Mouse (Mus musculus) left cerebral cortex, adult 2 months (tissue): Measurements from ENCODE around the gene Rbpjl. TPM values are rescaled to one million over a fixed set of nuclear protein-coding genes. Genes with fewer than 3 reads are reported as not detected.
A peak's percentile ranks its signal among the peaks of the same experiment; 100 is the strongest.

Experiments
- DNase-seq, 2 experiments: peaks; one replicate each; pipeline ENCODE4 v3.0.0; 2021 to 2022; ENCODE audit warnings: low spot score in 2 of 2, mixed read lengths in 1 of 2; ENCODE audit errors: extremely low spot score in 1 of 2
- H3K27ac ChIP-seq: fragments of 200-600 bp; 2 replicates; pipeline ENCODE4 v1.8.1; 2022
- H3K4me3 ChIP-seq: fragments of 200-600 bp; 2 replicates; pipeline ENCODE4 v1.8.1; 2022
- CTCF ChIP-seq: fragments of 200-600 bp; IDR thresholded peaks from 2 replicates; pipeline ENCODE4 v1.8.1; 2022; ENCODE audit warnings: antibody characterized with exemption, mild to moderate bottlenecking, moderate library complexity
- intact Hi-C: fragments of 180-260 bp; cut with DNase I; formaldehyde crosslinking; loops from one replicate; pipeline ENCODE4 v1.15.1; 2025
- long read RNA-seq, 2 experiments: library from polyadenylated mRNA; stranded (forward); transcript quantifications; one replicate each; pipeline ENCODE4 v2.0.0; 2021; ENCODE audit warnings: borderline mapping rate in 2 of 2
- total RNA-seq, 2 experiments: library from RNA; stranded (reverse); gene quantifications; 2 replicates each; pipeline ENCODE4 v1.2.3; 2021

Gene Rbpjl
- under 1 TPM; 0.20 to 0.23 TPM for total RNA-seq
- long read RNA-seq, experiment 1, result 0 reads
- long read RNA-seq, experiment 2, result 0 reads

DNA sequence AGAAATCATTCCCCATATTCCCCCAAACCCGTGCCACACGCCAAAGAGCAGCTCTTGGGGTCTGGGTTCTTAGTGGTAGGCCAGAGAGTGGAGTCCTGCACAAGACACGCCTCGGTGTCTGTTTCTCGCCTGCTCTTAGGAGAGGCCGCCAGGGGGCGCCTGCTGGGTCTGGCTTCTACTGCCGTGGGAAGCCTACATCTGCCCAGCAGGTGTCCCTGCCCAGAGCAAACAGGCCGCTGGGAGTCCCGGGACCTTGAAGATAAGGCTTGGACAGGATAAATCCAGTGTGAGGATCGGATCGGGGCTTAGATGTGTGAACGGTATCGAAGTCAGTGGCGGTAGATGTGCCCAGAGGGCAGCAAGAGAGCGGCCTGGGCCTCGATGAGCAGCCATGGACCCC is at the start of gene Rbpjl:
Gene Rbpjl (plus strand): TSS at position 236 of the 400 bp plus-strand sequence.
- H3K4me3 ChIP-seq, result no peak within 1 kb of the TSS
- peak; percentile 58 to 70 for DNase-seq
- H3K27ac ChIP-seq, result no peak within 1 kb of the TSS
- peak; percentile 94 for TF ChIP-seq CTCF
- intact Hi-C loops, result no loop called here

DNA sequence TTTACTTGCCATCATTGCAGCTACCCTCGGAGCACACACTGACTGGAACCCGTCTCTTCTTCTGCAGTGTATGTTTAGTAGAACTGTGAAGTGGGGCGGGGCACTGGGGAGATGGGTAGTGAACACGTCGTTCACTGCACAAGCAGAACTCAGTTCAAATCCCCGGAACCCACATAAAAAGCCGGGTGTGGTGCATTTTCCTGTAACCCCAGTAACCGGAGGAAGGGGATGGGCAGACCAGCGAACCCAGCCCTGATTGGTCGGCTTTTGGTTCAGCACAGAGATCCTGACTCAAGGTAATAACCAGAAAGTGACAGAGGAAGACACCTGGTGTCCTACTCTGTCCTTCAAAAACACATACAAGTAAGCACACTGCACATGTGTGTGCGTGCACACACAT is 49.6 kb upstream of the Rbpjl start:
- H3K4me3 ChIP-seq, result no peak overlapping the region
- H3K27ac ChIP-seq, result no peak overlapping the region
- TF ChIP-seq CTCF, result no peak
- DNase-seq, result no peak
- intact Hi-C loops, result no loop called here

DNA sequence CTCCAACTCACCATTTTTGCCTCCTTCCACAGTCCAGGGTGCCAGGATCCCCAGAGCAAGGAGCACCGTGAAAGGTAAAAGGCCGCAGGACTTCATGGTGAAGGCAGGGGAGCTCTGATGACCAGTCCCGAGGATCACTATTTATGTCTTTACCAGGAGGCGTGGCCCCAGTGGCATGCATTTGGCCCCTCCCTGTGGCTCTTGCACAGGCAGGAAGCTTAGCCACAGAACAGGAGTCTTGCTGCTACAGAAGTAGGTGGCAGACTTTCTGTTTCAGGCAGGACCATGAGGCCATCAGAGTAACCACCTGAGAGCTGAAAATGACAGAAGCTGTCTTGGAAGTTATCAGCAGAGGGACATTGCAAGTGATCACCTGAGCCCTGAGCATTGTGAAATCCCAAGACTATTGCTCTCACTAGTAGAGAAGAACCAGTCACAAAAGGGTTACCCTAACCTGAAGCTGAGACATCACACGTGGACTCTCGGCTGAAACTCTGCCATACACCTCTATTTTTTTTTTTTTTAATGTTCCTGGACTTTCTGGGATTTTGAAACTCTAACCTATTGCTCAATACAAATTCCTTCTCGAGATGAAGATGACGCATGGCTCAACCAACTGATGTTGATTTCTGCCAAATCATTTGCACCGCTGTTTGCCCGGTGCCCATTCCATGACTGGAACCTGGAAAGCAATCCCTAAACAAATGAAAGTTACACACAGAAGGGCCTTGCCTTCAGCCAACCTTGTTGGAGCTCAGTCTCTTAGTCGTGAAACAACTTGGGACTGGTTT is 46.6 kb upstream of the Rbpjl start:
- intact Hi-C loops, result no loop called here
- H3K4me3 ChIP-seq, result no peak overlapping the region
- no peak overlapping the region for H3K27ac ChIP-seq
- TF ChIP-seq CTCF, result no peak
- DNase-seq, result no peak

DNA sequence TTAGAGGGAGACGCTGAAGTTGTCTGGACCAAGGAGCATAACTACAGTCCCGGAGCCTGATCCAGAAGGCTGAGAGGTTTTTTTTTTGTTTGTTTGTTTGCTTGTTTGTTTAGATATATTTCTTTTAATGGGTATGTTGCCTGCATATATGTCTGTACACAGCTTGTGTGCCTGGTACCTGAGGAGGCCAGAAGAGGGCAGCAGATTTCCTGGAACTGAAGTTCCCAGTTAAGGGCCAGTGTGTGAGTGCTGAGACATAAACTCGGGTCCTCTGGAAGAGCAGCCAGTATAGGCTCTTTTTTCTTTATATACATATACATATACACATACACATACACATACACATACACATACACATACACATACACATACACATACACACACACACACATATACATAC is 44.6 kb upstream of the Rbpjl start:
- DNase-seq, result no peak
- Histone ChIP-seq H3K4me3 (no peak overlapping the region), H3K27ac (no peak overlapping the region)
- TF ChIP-seq CTCF, result peak; percentile 20
- intact Hi-C loops, result no loop called here

DNA sequence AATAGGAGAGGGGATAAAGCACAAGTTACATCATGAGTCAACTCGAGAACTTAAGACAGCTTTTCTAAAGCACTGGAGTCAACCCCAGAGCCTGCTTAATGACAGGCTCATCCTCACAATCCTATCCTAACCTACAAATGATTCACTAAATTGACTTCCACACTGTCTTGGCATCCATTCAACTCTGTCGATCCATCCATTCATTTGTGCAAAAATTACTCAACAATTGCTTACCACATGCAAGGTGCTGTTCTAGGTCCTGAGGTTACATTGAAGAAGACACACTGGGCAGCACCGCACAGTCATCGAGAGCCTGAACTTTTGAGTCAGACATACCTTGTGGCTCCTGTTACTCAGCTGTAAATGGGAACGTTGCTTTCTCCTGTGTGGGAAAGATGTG is 43.9 kb upstream of the Rbpjl start:
- H3K4me3 ChIP-seq, result no peak overlapping the region
- DNase-seq, result no peak
- intact Hi-C loops, result no loop called here
- TF ChIP-seq CTCF, result no peak
- H3K27ac ChIP-seq, result no peak overlapping the region

DNA sequence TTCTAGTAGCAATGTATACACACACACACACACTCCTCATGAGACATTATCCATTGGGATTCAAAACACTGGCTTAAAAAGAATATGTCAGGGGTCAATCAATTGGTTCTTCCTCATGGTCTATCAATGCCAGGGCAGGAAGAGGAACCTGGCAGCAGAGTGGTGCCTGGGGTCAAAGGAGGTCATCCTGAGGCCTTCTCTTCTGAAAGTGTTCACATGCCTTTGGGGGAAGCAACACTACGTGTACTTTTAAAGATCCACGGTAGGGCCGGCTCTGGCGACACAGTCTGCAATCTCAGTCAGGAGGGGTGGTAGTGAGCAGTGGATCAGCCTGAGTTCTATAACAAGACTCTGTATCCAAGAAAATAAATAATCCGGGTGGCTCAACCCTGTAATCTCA is 43.3 kb upstream of the Rbpjl start:
- H3K4me3 ChIP-seq, result no peak overlapping the region
- intact Hi-C loops, result no loop called here
- no peak for DNase-seq
- H3K27ac ChIP-seq, result no peak overlapping the region
- no peak for TF ChIP-seq CTCF

DNA sequence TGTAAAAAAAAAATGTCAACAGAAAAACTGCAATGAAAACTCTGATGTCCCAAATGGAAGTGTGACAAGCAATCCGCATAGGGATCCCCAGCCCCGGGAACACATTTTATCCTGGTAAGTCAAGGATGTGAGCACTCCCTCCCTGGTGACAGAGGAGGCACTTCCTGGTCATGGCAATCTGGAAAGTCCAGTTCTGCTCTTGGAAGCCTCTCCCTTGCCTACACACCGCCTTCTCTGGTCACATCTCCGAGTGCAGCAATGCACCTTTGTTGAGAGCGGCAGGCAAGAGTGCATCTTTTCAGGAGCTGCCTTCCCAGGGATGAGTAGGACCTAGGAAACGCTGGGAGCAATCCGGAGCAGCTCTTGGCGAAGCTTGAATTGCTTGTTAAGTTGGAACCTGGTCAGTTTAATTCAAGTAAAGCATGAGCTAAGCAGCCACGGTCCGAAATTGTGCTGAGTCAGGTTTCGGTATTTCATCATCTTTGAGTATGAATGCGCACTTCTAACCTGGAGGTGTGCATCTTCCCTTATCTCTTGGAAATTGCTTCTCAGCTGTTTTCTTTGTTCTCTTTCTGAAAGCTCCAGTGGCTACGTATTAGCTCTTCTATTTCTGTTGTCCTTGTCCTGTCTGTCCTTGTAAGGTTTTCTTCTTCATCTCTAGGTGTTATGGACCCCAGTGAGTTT is 41.8 kb upstream of the Rbpjl start:
- H3K4me3 ChIP-seq, result no peak overlapping the region
- intact Hi-C loops, result no loop called here
- TF ChIP-seq CTCF, result no peak
- DNase-seq, result no peak
- H3K27ac ChIP-seq, result no peak overlapping the region

DNA sequence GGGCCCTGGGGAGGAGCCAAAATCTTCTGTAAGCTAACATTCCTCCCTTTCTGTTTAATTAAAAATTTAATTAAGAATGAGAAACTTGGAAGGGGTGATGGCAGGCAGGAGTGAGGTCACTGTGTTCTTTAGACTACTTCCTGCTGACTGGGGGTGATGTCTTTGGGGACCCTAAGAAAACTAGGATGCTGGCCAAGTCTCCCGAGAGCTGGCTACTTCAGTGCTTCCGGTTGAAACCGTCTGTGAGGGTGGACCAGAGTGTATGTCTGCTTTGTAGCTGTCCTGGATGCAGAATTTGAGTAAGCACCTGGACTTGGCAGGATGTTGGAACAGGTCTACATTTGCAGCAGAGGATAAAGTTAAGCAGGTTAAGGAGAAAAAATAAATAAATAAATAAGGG is 36.0 kb upstream of the Rbpjl start:
- no peak for DNase-seq
- Histone ChIP-seq H3K4me3 (no peak overlapping the region), H3K27ac (no peak overlapping the region)
- TF ChIP-seq CTCF, result no peak
- intact Hi-C loops, result no loop called here

DNA sequence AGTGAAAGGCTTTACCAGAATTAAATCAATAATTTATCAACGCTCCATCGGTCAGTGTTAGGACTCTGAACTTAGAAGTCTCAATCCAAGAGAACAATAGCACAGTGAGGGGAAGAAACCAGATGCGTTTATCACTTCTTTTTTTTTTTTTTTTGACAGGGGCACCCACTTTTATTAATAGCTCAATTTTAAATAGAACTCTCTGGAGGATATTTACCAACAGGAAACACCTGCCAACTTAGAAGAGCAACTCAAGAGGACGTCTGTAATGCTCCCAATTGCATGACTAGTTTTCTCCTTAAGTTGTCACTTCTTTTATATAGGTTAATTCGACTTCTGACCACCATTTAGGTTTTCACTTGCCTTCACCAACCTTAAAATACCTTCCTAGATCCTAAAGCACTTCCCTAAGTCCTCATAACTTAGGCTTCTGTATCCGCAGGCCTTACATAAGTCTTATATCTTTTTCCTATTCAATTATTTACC is 34.3 kb upstream of the Rbpjl start:
- Histone ChIP-seq H3K4me3 (no peak overlapping the region), H3K27ac (no peak overlapping the region)
- intact Hi-C loops, result no loop called here
- DNase-seq, result no peak
- no peak for TF ChIP-seq CTCF

DNA sequence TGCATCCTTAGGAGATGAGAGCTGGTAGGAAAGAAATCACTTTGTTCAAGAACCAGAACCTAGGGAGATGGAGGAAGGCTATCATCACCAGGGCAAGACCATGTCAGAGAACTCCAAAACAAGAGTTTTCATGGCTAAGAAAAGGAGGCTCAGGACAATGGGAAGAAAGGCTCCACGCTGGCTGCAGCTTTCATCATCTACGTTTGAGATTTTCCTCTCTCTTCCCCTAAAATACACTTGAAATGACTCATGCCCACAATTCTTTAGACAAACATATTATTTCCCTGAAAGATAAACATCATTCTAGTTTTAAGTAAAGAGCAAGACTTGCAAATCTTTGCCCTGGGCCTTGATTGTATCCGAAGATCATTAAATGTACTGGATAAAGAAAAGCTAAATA is 31.6 kb upstream of the Rbpjl start:
- intact Hi-C loops, result no loop called here
- TF ChIP-seq CTCF, result no peak
- no peak for DNase-seq
- H3K4me3 ChIP-seq, result no peak overlapping the region
- H3K27ac ChIP-seq, result no peak overlapping the region

DNA sequence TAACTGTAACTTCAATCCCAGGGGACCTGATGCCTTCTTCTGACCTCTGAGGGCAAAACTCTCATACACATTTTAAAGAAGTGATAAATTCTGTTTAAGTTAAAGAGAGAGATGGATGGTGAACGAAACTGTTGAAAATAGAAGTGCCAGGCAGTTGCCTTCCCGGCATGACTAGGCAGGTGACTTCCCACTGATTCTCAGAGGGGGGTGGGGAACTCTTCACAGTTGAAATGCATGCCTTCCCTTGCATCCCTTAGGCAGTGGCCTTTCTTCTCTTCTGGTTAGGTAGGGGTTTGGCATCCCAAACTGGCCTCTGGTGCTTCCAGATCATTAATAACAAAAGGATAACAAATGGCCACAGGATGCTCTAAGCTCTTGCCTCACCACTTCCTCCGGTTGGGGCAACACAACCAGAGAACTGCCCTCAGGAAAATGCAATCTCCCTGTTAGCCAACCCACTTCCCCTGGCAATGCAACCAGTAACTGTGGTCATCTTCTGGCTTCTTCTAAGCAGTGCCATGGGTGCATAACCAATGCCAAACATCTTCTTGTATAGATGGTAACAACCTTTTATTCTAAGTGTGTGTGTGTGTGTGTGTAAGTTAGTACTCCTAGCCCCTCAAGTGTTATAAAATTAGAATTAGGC is 30.4 kb upstream of the Rbpjl start:
- intact Hi-C loops, result no loop called here
- TF ChIP-seq CTCF, result no peak
- Histone ChIP-seq H3K4me3 (no peak overlapping the region), H3K27ac (no peak overlapping the region)
- DNase-seq, result no peak

DNA sequence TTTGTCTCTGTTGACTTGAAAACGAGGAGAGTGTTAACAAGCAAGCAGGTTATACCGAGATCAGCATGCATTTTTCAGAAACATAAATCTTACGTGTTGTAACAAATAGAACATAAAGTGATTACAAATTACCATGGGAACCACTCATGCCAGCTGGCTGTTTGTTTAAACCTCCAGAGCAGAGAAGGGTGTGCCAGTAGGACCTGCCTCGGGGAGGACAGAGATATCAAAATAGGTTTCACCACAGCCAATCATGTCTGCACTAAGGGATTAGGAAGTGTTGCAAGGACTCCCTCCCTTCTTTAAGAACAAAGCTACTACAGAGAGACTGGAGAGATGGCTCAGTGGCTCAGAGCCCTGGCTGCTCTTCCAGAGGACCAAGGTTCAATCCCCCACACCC is 29.8 kb upstream of the Rbpjl start:
- DNase-seq, result no peak
- intact Hi-C loops, result no loop called here
- no peak overlapping the region for H3K4me3 ChIP-seq
- no peak for TF ChIP-seq CTCF
- H3K27ac ChIP-seq, result no peak overlapping the region
